Mouse (Mus musculus): ENCODE data around the gene Gm4952. TPM values are rescaled to one million over a fixed set of nuclear protein-coding genes. Genes with fewer than 3 reads are reported as not detected.

Gm4952 gene
- polyA plus RNA-seq (2012; rRNA removed), result 0.16 and 0.35 TPM in 2 replicates

GRCm38 (mm10) chr19:12599674-12600073 is at the start of gene Gm4952:
Gene Gm4952, plus strand, starts transcription at chr19:12599974.
- 49% methylated on average over 1 of the region's 1 CpGs for whole genome bisulfite sequencing

GRCm38 (mm10) chr19:12550005-12550942 is 49.5 kb upstream of the Gm4952 start:
- Histone ChIP-seq H3K27ac (ENCODE audit: insufficient read depth, low read length) (no peak overlapping the region), H3K4me1 (ENCODE audit: control insufficient read depth, insufficient read depth, low read length) (no peaks in the 10 kb centered on the region), H3K4me3 (replicated peaks; ENCODE audit: insufficient read depth, low read depth, low read length) (no peak overlapping the region), H3K27me3 (ENCODE audit: control insufficient read depth, insufficient read depth, low read length) (no peaks in the 10 kb centered on the region)
- no peak for DNase-seq
- WGBS, result 48% methylated on average over 5 of the region's 5 CpGs
- TF ChIP-seq CTCF (IDR thresholded peaks at IDR 0.05; ENCODE audit: borderline replicate concordance, insufficient read depth, low read depth, low read length) (no peak), POLR2A (IDR thresholded peaks at IDR 0.05; ENCODE audit: borderline replicate concordance, insufficient read depth, low read length) (no peak)

More at GRCm38 (mm10) chr19:12599674-12600073, at the start of gene Gm4952:
- no peak within 1 kb of the TSS for H3K4me3 ChIP-seq (replicated peaks; ENCODE audit: insufficient read depth, low read depth, low read length)
- H3K27me3 ChIP-seq (ENCODE audit: control insufficient read depth, insufficient read depth, low read length), result no peaks in the 10 kb centered on the region
- no peaks in the 10 kb centered on the region for H3K4me1 ChIP-seq (ENCODE audit: control insufficient read depth, insufficient read depth, low read length)
- no peak within 1 kb of the TSS for H3K27ac ChIP-seq (ENCODE audit: insufficient read depth, low read length)
- no peak for DNase-seq
- no peak for TF ChIP-seq CTCF (IDR thresholded peaks at IDR 0.05; ENCODE audit: borderline replicate concordance, insufficient read depth, low read depth, low read length)
- no peak for TF ChIP-seq POLR2A (IDR thresholded peaks at IDR 0.05; ENCODE audit: borderline replicate concordance, insufficient read depth, low read length)

- Histone ChIP-seq H3K4me3 (replicated peaks; ENCODE audit: insufficient read depth, low read depth, low read length) (no peak overlapping the region), H3K27ac (ENCODE audit: insufficient read depth, low read length) (no peak overlapping the region), H3K4me1 (ENCODE audit: control insufficient read depth, insufficient read depth, low read length) (no peaks in the 10 kb centered on the region), H3K27me3 (ENCODE audit: control insufficient read depth, insufficient read depth, low read length) (no peaks in the 10 kb centered on the region)
- WGBS, result 88% methylated on average over 2 of the region's 2 CpGs
- no peak for DNase-seq
- TF ChIP-seq CTCF (IDR thresholded peaks at IDR 0.05; ENCODE audit: borderline replicate concordance, insufficient read depth, low read depth, low read length), result no peak
- no peak for TF ChIP-seq POLR2A (IDR thresholded peaks at IDR 0.05; ENCODE audit: borderline replicate concordance, insufficient read depth, low read length)
Observed at GRCm38 (mm10) chr19:12556293-12556692, 43.5 kb upstream of the Gm4952 start.

- Histone ChIP-seq H3K27ac (ENCODE audit: insufficient read depth, low read length) (no peak overlapping the region), H3K4me1 (ENCODE audit: control insufficient read depth, insufficient read depth, low read length) (no peaks in the 10 kb centered on the region), H3K4me3 (replicated peaks; ENCODE audit: insufficient read depth, low read depth, low read length) (no peak overlapping the region), H3K27me3 (ENCODE audit: control insufficient read depth, insufficient read depth, low read length) (no peaks in the 10 kb centered on the region)
- WGBS, result 85% methylated on average over 4 of the region's 4 CpGs
- DNase-seq, result no peak
- no peak for TF ChIP-seq POLR2A (IDR thresholded peaks at IDR 0.05; ENCODE audit: borderline replicate concordance, insufficient read depth, low read length)
- TF ChIP-seq CTCF (IDR thresholded peaks at IDR 0.05; ENCODE audit: borderline replicate concordance, insufficient read depth, low read depth, low read length), result no peak
Observed at GRCm38 (mm10) chr19:12558219-12558618, 41.6 kb upstream of the Gm4952 start.

GRCm38 (mm10) chr19:12564197-12564596 is 35.6 kb upstream of the Gm4952 start:
- H3K27me3 ChIP-seq (ENCODE audit: control insufficient read depth, insufficient read depth, low read length), result no peaks in the 10 kb centered on the region
- no peak for DNase-seq

GRCm38 (mm10) chr19:12567011-12567410 is 32.8 kb upstream of the Gm4952 start:
- Histone ChIP-seq H3K4me1 (ENCODE audit: control insufficient read depth, insufficient read depth, low read length) (no peaks in the 10 kb centered on the region), H3K4me3 (replicated peaks; ENCODE audit: insufficient read depth, low read depth, low read length) (no peak overlapping the region), H3K27ac (ENCODE audit: insufficient read depth, low read length) (no peak overlapping the region), H3K27me3 (ENCODE audit: control insufficient read depth, insufficient read depth, low read length) (no peaks in the 10 kb centered on the region)
- TF ChIP-seq CTCF (IDR thresholded peaks at IDR 0.05; ENCODE audit: borderline replicate concordance, insufficient read depth, low read depth, low read length) (no peak), POLR2A (IDR thresholded peaks at IDR 0.05; ENCODE audit: borderline replicate concordance, insufficient read depth, low read length) (no peak)
- 34% methylated on average over 4 of the region's 4 CpGs for WGBS
- no peak for DNase-seq

More at GRCm38 (mm10) chr19:12564197-12564596, 35.6 kb upstream of the Gm4952 start:
- Histone ChIP-seq H3K4me1 (ENCODE audit: control insufficient read depth, insufficient read depth, low read length) (no peaks in the 10 kb centered on the region), H3K4me3 (replicated peaks; ENCODE audit: insufficient read depth, low read depth, low read length) (no peak overlapping the region), H3K27ac (ENCODE audit: insufficient read depth, low read length) (no peak overlapping the region)
- no peak for TF ChIP-seq CTCF (IDR thresholded peaks at IDR 0.05; ENCODE audit: borderline replicate concordance, insufficient read depth, low read depth, low read length)

- DNase-seq, result no peak
- Histone ChIP-seq H3K27ac (ENCODE audit: insufficient read depth, low read length) (no peak overlapping the region), H3K4me1 (ENCODE audit: control insufficient read depth, insufficient read depth, low read length) (no peaks in the 10 kb centered on the region), H3K4me3 (replicated peaks; ENCODE audit: insufficient read depth, low read depth, low read length) (no peak overlapping the region), H3K27me3 (ENCODE audit: control insufficient read depth, insufficient read depth, low read length) (no peaks in the 10 kb centered on the region)
- no peak for TF ChIP-seq CTCF (IDR thresholded peaks at IDR 0.05; ENCODE audit: borderline replicate concordance, insufficient read depth, low read depth, low read length)
- WGBS, result 68% methylated on average over 2 of the region's 2 CpGs
Observed at GRCm38 (mm10) chr19:12570866-12571265, 28.9 kb upstream of the Gm4952 start.

GRCm38 (mm10) chr19:12571687-12572086 is 28.1 kb upstream of the Gm4952 start:
- 96% methylated on average over 1 of the region's 1 CpGs for WGBS
- Histone ChIP-seq H3K27me3 (ENCODE audit: control insufficient read depth, insufficient read depth, low read length) (no peaks in the 10 kb centered on the region), H3K4me3 (replicated peaks; ENCODE audit: insufficient read depth, low read depth, low read length) (no peak overlapping the region)

More at GRCm38 (mm10) chr19:12571687-12572086, 28.1 kb upstream of the Gm4952 start:
- H3K27ac ChIP-seq (ENCODE audit: insufficient read depth, low read length), result no peak overlapping the region
- no peak for DNase-seq
- no peaks in the 10 kb centered on the region for H3K4me1 ChIP-seq (ENCODE audit: control insufficient read depth, insufficient read depth, low read length)
- TF ChIP-seq POLR2A (IDR thresholded peaks at IDR 0.05; ENCODE audit: borderline replicate concordance, insufficient read depth, low read length) (no peak), CTCF (IDR thresholded peaks at IDR 0.05; ENCODE audit: borderline replicate concordance, insufficient read depth, low read depth, low read length) (no peak)

All from cerebellum, adult 2 months (tissue).